31 mouse cellular contexts compared by ENCODE assay signal in genomic region chr14:48406086-48406485, GRCm38 (mm10). TPM values are rescaled to one million over a fixed set of nuclear protein-coding genes. Genes with fewer than 3 reads are reported as not detected.
DNase-seq lines count a peak whose midpoint lies in the region; ATAC-seq lines count a peak whose summit lies in the region.
"Had no signal": no experiment of that assay in that cellular context is flagged by ENCODE, and none has a peak within 500 bp of the region (broad histone marks: within the 10 kb centered on the region; RNA-seq: fewer than 3 reads in every experiment).

No protein-coding gene starts in this region.

- intact Hi-C loops in heart, postnatal 14 days (cut with DNase I) = no loop called here

- no peak overlapping the region for H3K4me2 ChIP-seq in heart, embryonic 11.5 days
- H3K4me2 ChIP-seq: embryonic facial prominence, embryonic 15.5 days; forebrain, embryonic 12.5 days; heart, embryonic 13.5 days; hindbrain, embryonic 12.5 days; intestine, embryonic 15.5 days; limb, embryonic 12.5 days; liver, embryonic 15.5 days; lung, embryonic 15.5 days; midbrain, embryonic 11.5 days; stomach, embryonic 15.5 days had no signal

- no peak overlapping the region for H3K27ac ChIP-seq in heart, embryonic 11.5 days (ENCODE audit: low read depth, low read length)
- H3K27ac ChIP-seq: embryonic facial prominence, embryonic 10.5 days; embryonic facial prominence, embryonic 15.5 days; forebrain, embryonic 12.5 days; heart, embryonic 13.5 days; hindbrain, embryonic 12.5 days; hindbrain, postnatal 0 days; intestine, embryonic 15.5 days; layer of hippocampus, adult 2 months; left cerebral cortex, adult 2 months; limb, embryonic 12.5 days; liver, embryonic 15.5 days; lung, embryonic 15.5 days; stomach, embryonic 15.5 days had no signal

- 83% methylated on average over 13 of the region's 13 CpGs for WGBS in heart, embryonic 11.5 days (ENCODE audit: insufficient replicate concordance)

- no peaks in the 10 kb centered on the region for H3K27me3 ChIP-seq in heart, embryonic 11.5 days (ENCODE audit: control insufficient read depth, insufficient read depth, low read length)
- H3K27me3 ChIP-seq: embryonic facial prominence, embryonic 15.5 days; heart, embryonic 13.5 days; hindbrain, embryonic 12.5 days; intestine, embryonic 15.5 days; limb, embryonic 12.5 days; liver, embryonic 15.5 days; lung, embryonic 15.5 days; stomach, embryonic 15.5 days had no signal

- no peak overlapping the region for H3K4me3 ChIP-seq in heart, embryonic 11.5 days (ENCODE audit: low read depth, low read length)
- H3K4me3 ChIP-seq: embryonic facial prominence, embryonic 10.5 days; embryonic facial prominence, embryonic 15.5 days; forebrain, embryonic 12.5 days; heart, embryonic 13.5 days; hindbrain, embryonic 12.5 days; intestine, embryonic 15.5 days; layer of hippocampus, adult 2 months; left cerebral cortex, adult 2 months; limb, embryonic 12.5 days; liver, embryonic 15.5 days; lung, embryonic 15.5 days; stomach, embryonic 15.5 days had no signal

- no peaks in the 10 kb centered on the region for H3K36me3 ChIP-seq in heart, embryonic 11.5 days (ENCODE audit: control insufficient read depth, insufficient read depth, low read length)
- H3K36me3 ChIP-seq: embryonic facial prominence, embryonic 10.5 days; embryonic facial prominence, embryonic 15.5 days; forebrain, embryonic 12.5 days; heart, embryonic 13.5 days; hindbrain, embryonic 12.5 days; intestine, embryonic 15.5 days; limb, embryonic 12.5 days; liver, embryonic 15.5 days; lung, embryonic 15.5 days; stomach, embryonic 15.5 days had no signal

- DNase-seq in adrenal gland, postnatal 25 days = peak; percentile 11
- no peak for DNase-seq in adrenal gland, adult (ENCODE audit: inconsistent age in 2 of 2, low spot score in 1 of 2)
- peak; percentile 22 to 24 for DNase-seq in heart, postnatal 14 days
- DNase-seq in ovary, postnatal 14 days (ENCODE audit: low spot score) = peak; percentile 13
- no peak for DNase-seq in ovary, adult 18-20 months (ENCODE audit: low spot score)
- peak; percentile 48 for DNase-seq in gastrocnemius, postnatal 10 days
- no peak for DNase-seq in cerebellum, postnatal 36 days
- DNase-seq: adrenal gland, postnatal 36 days; cerebellum, adult 18-20 months; cerebellum, postnatal 14 days; forebrain, postnatal 0 days; kidney, adult 8-10 months; kidney, postnatal 14 days; lung, postnatal 36 days; right cerebral cortex, postnatal 14 days had no signal

- no peaks in the 10 kb centered on the region for H3K4me1 ChIP-seq in heart, embryonic 11.5 days (ENCODE audit: control insufficient read depth, insufficient read depth, low read length)
- H3K4me1 ChIP-seq: embryonic facial prominence, embryonic 10.5 days; embryonic facial prominence, embryonic 15.5 days; forebrain, embryonic 12.5 days; heart, embryonic 13.5 days; hindbrain, embryonic 12.5 days; intestine, embryonic 15.5 days; limb, embryonic 12.5 days; liver, embryonic 15.5 days; lung, embryonic 15.5 days; stomach, embryonic 15.5 days had no signal

- H3K9ac ChIP-seq in heart, embryonic 11.5 days (ENCODE audit: low read depth, low read length) = no peak overlapping the region
- H3K9ac ChIP-seq: embryonic facial prominence, embryonic 15.5 days; forebrain, embryonic 12.5 days; forebrain, postnatal 0 days; heart, embryonic 13.5 days; hindbrain, embryonic 12.5 days; intestine, embryonic 15.5 days; limb, embryonic 12.5 days; liver, embryonic 15.5 days; lung, embryonic 15.5 days; stomach, embryonic 15.5 days had no signal

- ATAC-seq in heart, embryonic 11.5 days (replicated peaks; ENCODE audit: insufficient number of reproducible peaks, low FRiP score, low TSS enrichment) = no peak
- ATAC-seq: forebrain, postnatal 0 days; hindbrain, postnatal 0 days; intestine, embryonic 15.5 days; midbrain, embryonic 16.5 days had no signal

- no peaks in the 10 kb centered on the region for H3K9me3 ChIP-seq in heart, embryonic 11.5 days (replicated peaks; ENCODE audit: control insufficient read depth, low read length)
- H3K9me3 ChIP-seq: embryonic facial prominence, embryonic 10.5 days; embryonic facial prominence, embryonic 15.5 days; forebrain, embryonic 12.5 days; heart, embryonic 13.5 days; hindbrain, embryonic 12.5 days; intestine, embryonic 15.5 days; limb, embryonic 12.5 days; liver, embryonic 15.5 days; lung, embryonic 15.5 days; stomach, embryonic 15.5 days had no signal

RNA-seq across cellular contexts. Expression of gene Tmem260, which starts 39.8 kb away (rescaled TPM):
- 36.4 and 37.6 TPM in 2 replicates for total RNA-seq in adrenal gland, postnatal 25 days (2021)
- 10 to 100 TPM; 11.9 to 12.0 TPM for total RNA-seq in heart, postnatal 14 days (2021)
- polyA plus RNA-seq in heart, embryonic 11.5 days (2014; fragmentation: Nextera tagmentation; extraction: Ambion mirVana) = 14.9 and 17.4 TPM in 2 replicates
- 10 to 100 TPM in 1 of 2 experiments, 1 to 10 TPM in 1; 9.4 to 12.9 TPM for total RNA-seq in gastrocnemius, postnatal 10 days (2021)

Comparison
In these comparisons a context has a peak if more than half of its experiments do, and no peak if none do; other contexts are left out.
1. DNase-seq: peak in adrenal gland, postnatal 25 days (single experiment), heart, postnatal 14 days (2 of 2), ovary, postnatal 14 days (single experiment) and gastrocnemius, postnatal 10 days (single experiment); none in adrenal gland, adult (0 of 2), ovary, adult 18-20 months (single experiment) and cerebellum, postnatal 36 days (0 of 2).